Mouse (Mus musculus) erythroblast, adult 5-6 weeks (primary cell): ENCODE measurements around the gene Map4k5. TPM values are rescaled to one million over a fixed set of nuclear protein-coding genes. Genes with fewer than 3 reads are reported as not detected.

Experiments used
- ATAC-seq: replicated peaks from 2 replicates; pipeline ENCODE4 v1.8.0; 2016; ENCODE audit warnings: moderate number of reproducible peaks, mild to moderate bottlenecking, moderate TSS enrichment, inconsistent platforms; ENCODE audit not compliant: poor library complexity, low FRiP score, severe bottlenecking
- total RNA-seq, 2 experiments: library from RNA; stranded (forward) in 1 of 2; stranded (reverse) in 1 of 2; fragments of 150-400 nt in 1 of 2; fragments of 200-764, 138-1000 nt in 1 of 2; gene quantifications; 2 replicates each; pipeline versions ENCODE4 v1.2.3 to v1.2.4; 2015 to 2017; ENCODE audit warnings: low replicate concordance in 2 of 2

Gene Map4k5
- total RNA-seq, 2 experiments from 2014 or later = 320 to 596 TPM

GRCm38 (mm10) chr12:69848083-69848878, 44.7 kb downstream of the Map4k5 start:
- ATAC-seq = no peak

- ATAC-seq = no peak
These were observed 46.5 kb downstream of the Map4k5 start for GRCm38 (mm10) chr12:69846499-69846898.

GRCm38 (mm10) chr12:69845722-69846121, 47.3 kb downstream of the Map4k5 start:
- ATAC-seq = no peak

- no peak for ATAC-seq
These were observed 49.2 kb downstream of the Map4k5 start for GRCm38 (mm10) chr12:69843531-69844445.

- ATAC-seq = no peak
These were observed 54.6 kb downstream of the Map4k5 start for GRCm38 (mm10) chr12:69838376-69838775.

GRCm38 (mm10) chr12:69833982-69834604, 58.9 kb downstream of the Map4k5 start:
- ATAC-seq = no peak

- ATAC-seq = no peak
These were observed 61.6 kb downstream of the Map4k5 start for GRCm38 (mm10) chr12:69831239-69831910.

- ATAC-seq = no peak
These were observed 64.8 kb downstream of the Map4k5 start for GRCm38 (mm10) chr12:69828214-69828613.

GRCm38 (mm10) chr12:69824881-69825597, 68.0 kb downstream of the Map4k5 start:
- ATAC-seq = no peak

GRCm38 (mm10) chr12:69814272-69814671, 78.7 kb downstream of the Map4k5 start:
- ATAC-seq = no peak

GRCm38 (mm10) chr12:69813596-69813995, 79.4 kb downstream of the Map4k5 start:
- ATAC-seq = no peak

- ATAC-seq = no peak
These were observed 80.0 kb downstream of the Map4k5 start for GRCm38 (mm10) chr12:69812986-69813385.

- no peak for ATAC-seq
These were observed 81.0 kb downstream of the Map4k5 start for GRCm38 (mm10) chr12:69811976-69812375.

GRCm38 (mm10) chr12:69809439-69809838, 83.6 kb downstream of the Map4k5 start:
- no peak for ATAC-seq

GRCm38 (mm10) chr12:69807399-69807985, 85.5 kb downstream of the Map4k5 start:
- 0 out of 2 replicates have a peak, but pooled peaks have one; percentile 34 for ATAC-seq

- 0 out of 2 replicates have a peak, but pooled peaks have one; percentile 5 for ATAC-seq
These were observed 87.9 kb downstream of the Map4k5 start for GRCm38 (mm10) chr12:69805148-69805547.

- peak; percentile 66 for ATAC-seq
These were observed 88.5 kb downstream of the Map4k5 start for GRCm38 (mm10) chr12:69804393-69805070.

- ATAC-seq = no peak
These were observed 89.8 kb downstream of the Map4k5 start for GRCm38 (mm10) chr12:69803196-69803595.
